Mouse (Mus musculus) layer of hippocampus, adult 18-20 months (tissue): ENCODE measurements around the gene Rhag. TPM values are rescaled to one million over a fixed set of nuclear protein-coding genes. Genes with fewer than 3 reads are reported as not detected.

Experiments
- DNase-seq, 2 experiments: peaks; one replicate each; pipeline ENCODE4 v3.0.0; 2022; ENCODE audit warnings: low spot score in 2 of 2
- long read RNA-seq: library from polyadenylated mRNA; stranded (forward); transcript quantifications from one replicate; pipeline ENCODE4 v2.0.0, GENCODE M21; 2021
- total RNA-seq, 2 experiments: library from RNA; stranded (reverse); gene quantifications; 2 replicates each; pipeline ENCODE4 v1.2.3; 2021

Gene Rhag
- not detected for total RNA-seq
- long read RNA-seq: 0 reads

- no peak for DNase-seq
Measured at GRCm38 (mm10) chr17:40810934-40811333, at the start of gene Rhag. Gene Rhag (plus strand): TSS chr17:40811126.

GRCm38 (mm10) chr17:40763662-40764061 is 47.3 kb upstream of the Rhag start:
- DNase-seq: no peak

GRCm38 (mm10) chr17:40767120-40767519 is 43.8 kb upstream of the Rhag start:
- DNase-seq: no peak

- DNase-seq: no peak
Measured at GRCm38 (mm10) chr17:40789877-40790276, 21.0 kb upstream of the Rhag start.

GRCm38 (mm10) chr17:40793921-40794854 is 16.7 kb upstream of the Rhag start:
- no peak for DNase-seq

GRCm38 (mm10) chr17:40802707-40803340 is 8.1 kb upstream of the Rhag start:
- DNase-seq: no peak

- DNase-seq: no peak
Measured at GRCm38 (mm10) chr17:40806550-40806949, 4.4 kb upstream of the Rhag start.

GRCm38 (mm10) chr17:40806953-40807572 is 3.9 kb upstream of the Rhag start, which contains the start of gene Crisp2:
Gene Crisp2 (minus strand): TSS chr17:40807003.
- DNase-seq: no peak

- no peak for DNase-seq
Measured at GRCm38 (mm10) chr17:40808071-40808470, 2.9 kb upstream of the Rhag start.

- no peak for DNase-seq
Measured at GRCm38 (mm10) chr17:40811560-40811959, 634 bp downstream of the Rhag start.

- no peak for DNase-seq
Measured at GRCm38 (mm10) chr17:40812259-40812658, 1.3 kb downstream of the Rhag start.

GRCm38 (mm10) chr17:40817340-40817943 is 6.5 kb downstream of the Rhag start:
- no peak for DNase-seq

GRCm38 (mm10) chr17:40821477-40821876 is 10.6 kb downstream of the Rhag start:
- DNase-seq: no peak

GRCm38 (mm10) chr17:40823817-40824216 is 12.9 kb downstream of the Rhag start:
- no peak for DNase-seq

- DNase-seq: no peak
Measured at GRCm38 (mm10) chr17:40824549-40824948, 13.6 kb downstream of the Rhag start.

- no peak for DNase-seq
Measured at GRCm38 (mm10) chr17:40831870-40832269, 20.9 kb downstream of the Rhag start.

- DNase-seq: no peak
Measured at GRCm38 (mm10) chr17:40837308-40837707, 26.4 kb downstream of the Rhag start.

GRCm38 (mm10) chr17:40855065-40855464 is 44.1 kb downstream of the Rhag start:
- DNase-seq: no peak

- DNase-seq: no peak
Measured at GRCm38 (mm10) chr17:40868952-40869747, 58.2 kb downstream of the Rhag start.

- DNase-seq: no peak
Measured at GRCm38 (mm10) chr17:40872626-40873025, 61.7 kb downstream of the Rhag start.

- no peak for DNase-seq
Measured at GRCm38 (mm10) chr17:40873582-40874011, 62.7 kb downstream of the Rhag start.
